Mouse (Mus musculus): ENCODE measurements at regions not wholly inside any gene's neighbourhood (a gene's known extent, or its start where the extent isn't known, plus 50 kb on each side); places are given as distances from the start of the nearest gene placed in this dataset.

DNA sequence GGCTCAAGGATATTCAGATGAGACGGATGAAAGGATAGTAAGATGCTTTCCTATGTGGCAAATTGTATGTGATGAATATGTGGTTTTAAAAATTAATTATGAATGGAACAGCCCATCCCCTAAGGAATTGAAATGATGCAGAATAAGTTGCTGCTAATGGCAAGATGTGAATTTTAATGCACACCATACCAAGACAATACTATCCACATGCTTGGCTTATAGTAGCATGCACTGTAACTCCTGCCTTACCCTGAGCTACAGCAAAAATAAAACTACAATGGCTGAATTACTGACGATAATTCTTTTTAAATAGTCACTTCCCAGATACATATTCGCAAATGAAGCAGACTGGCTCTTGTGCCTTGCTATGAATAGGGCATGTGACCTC lies 699.4 kb downstream of the 1700064H15Rik start:
- TF ChIP-seq POLR2A (IDR thresholded peaks at IDR 0.05; ENCODE audit: control insufficient read depth, extremely low read depth, insufficient read depth, low read length, poor library complexity): no peak
- no peak for TF ChIP-seq CTCF (IDR thresholded peaks at IDR 0.05; ENCODE audit: borderline replicate concordance, control insufficient read depth, extremely low read depth, insufficient read depth, low read length, poor library complexity)
- Histone ChIP-seq H3K4me1 (replicated peaks; ENCODE audit: control insufficient read depth, insufficient read depth, low read length) (no peaks in the 10 kb centered on the region), H3K27ac (ENCODE audit: control insufficient read depth, insufficient read depth, low read length) (no peak overlapping the region), H3K4me3 (ENCODE audit: control insufficient read depth, insufficient read depth, low read length) (no peak overlapping the region), H3K27me3 (ENCODE audit: control insufficient read depth, insufficient read depth, low read length) (no peaks in the 10 kb centered on the region), H3K36me3 (ENCODE audit: control insufficient read depth, insufficient read depth, low read length) (no peaks in the 10 kb centered on the region)
- 96% methylated on average over 3 of the region's 3 CpGs for WGBS
- DNase-seq: no peak

DNA sequence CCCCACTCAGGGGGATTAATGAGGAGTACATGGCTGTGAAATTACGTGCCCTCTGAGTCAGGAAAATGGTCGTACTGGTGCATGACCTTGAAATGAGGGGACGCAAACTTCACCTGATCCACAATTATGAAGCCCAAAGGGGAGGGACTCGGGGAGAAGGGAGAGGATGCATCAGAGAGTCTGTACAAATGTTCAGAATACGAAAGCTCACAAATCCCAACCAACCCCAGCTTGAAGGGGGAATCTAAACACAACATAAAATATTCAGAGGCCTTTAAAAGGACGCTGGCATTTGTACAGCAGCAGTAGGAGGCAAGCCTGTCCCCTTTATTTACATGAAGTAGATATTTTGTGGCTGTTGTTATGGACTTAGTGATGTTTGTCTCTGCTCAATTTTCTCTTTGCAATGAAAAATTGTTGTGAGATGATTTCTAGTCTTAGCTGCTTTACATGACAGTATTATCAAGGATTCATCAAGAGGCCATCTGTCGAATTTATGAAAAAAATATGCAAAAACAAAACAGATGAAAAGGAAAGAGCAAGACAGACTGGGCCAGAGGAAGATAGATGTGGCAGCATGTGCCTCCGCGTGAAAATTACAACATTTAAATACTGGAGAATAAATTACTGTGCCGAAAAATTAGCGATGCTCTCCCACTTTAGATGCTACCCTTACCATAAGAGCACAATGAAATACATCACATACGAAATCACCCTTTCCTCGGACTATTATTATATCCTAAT lies 695.3 kb downstream of the 1700064H15Rik start:
- Histone ChIP-seq H3K4me3 (ENCODE audit: control insufficient read depth, insufficient read depth, low read length) (no peak overlapping the region), H3K27ac (ENCODE audit: control insufficient read depth, insufficient read depth, low read length) (no peak overlapping the region), H3K4me1 (replicated peaks; ENCODE audit: control insufficient read depth, insufficient read depth, low read length) (no peaks in the 10 kb centered on the region), H3K27me3 (ENCODE audit: control insufficient read depth, insufficient read depth, low read length) (no peaks in the 10 kb centered on the region), H3K36me3 (ENCODE audit: control insufficient read depth, insufficient read depth, low read length) (no peaks in the 10 kb centered on the region)
- 86% methylated on average over 13 of the region's 13 CpGs for WGBS
- DNase-seq: no peak
- TF ChIP-seq POLR2A (IDR thresholded peaks at IDR 0.05; ENCODE audit: control insufficient read depth, extremely low read depth, insufficient read depth, low read length, poor library complexity) (no peak), CTCF (IDR thresholded peaks at IDR 0.05; ENCODE audit: borderline replicate concordance, control insufficient read depth, extremely low read depth, insufficient read depth, low read length, poor library complexity) (no peak)

DNA sequence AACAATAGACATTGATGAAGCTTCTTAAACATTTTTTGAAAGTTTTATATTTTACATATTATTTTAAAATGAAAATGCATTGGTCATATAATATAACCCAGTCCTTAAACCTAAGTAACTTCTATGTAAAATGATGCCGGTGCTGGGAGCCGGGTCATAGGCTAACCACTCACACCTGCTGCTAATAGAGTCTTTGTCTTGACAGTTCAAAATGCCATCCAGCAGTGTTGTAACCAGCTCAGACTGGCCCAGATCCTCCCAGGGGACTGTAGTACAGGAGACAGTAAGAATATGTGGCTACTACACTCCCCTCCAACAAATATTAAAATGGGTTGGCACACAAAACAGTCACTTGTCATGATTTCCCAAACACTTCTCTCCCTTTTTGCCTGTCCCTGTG lies 693.6 kb downstream of the 1700064H15Rik start:
- 96% methylated on average over 2 of the region's 2 CpGs for WGBS
- H3K27me3 ChIP-seq (ENCODE audit: control insufficient read depth, insufficient read depth, low read length): no peaks in the 10 kb centered on the region
- TF ChIP-seq POLR2A (IDR thresholded peaks at IDR 0.05; ENCODE audit: control insufficient read depth, extremely low read depth, insufficient read depth, low read length, poor library complexity): no peak
- TF ChIP-seq CTCF (IDR thresholded peaks at IDR 0.05; ENCODE audit: borderline replicate concordance, control insufficient read depth, extremely low read depth, insufficient read depth, low read length, poor library complexity): no peak
- no peaks in the 10 kb centered on the region for H3K4me1 ChIP-seq (replicated peaks; ENCODE audit: control insufficient read depth, insufficient read depth, low read length)
- no peaks in the 10 kb centered on the region for H3K36me3 ChIP-seq (ENCODE audit: control insufficient read depth, insufficient read depth, low read length)
- no peak for DNase-seq
- no peak overlapping the region for H3K4me3 ChIP-seq (ENCODE audit: control insufficient read depth, insufficient read depth, low read length)
- H3K27ac ChIP-seq (ENCODE audit: control insufficient read depth, insufficient read depth, low read length): no peak overlapping the region

DNA sequence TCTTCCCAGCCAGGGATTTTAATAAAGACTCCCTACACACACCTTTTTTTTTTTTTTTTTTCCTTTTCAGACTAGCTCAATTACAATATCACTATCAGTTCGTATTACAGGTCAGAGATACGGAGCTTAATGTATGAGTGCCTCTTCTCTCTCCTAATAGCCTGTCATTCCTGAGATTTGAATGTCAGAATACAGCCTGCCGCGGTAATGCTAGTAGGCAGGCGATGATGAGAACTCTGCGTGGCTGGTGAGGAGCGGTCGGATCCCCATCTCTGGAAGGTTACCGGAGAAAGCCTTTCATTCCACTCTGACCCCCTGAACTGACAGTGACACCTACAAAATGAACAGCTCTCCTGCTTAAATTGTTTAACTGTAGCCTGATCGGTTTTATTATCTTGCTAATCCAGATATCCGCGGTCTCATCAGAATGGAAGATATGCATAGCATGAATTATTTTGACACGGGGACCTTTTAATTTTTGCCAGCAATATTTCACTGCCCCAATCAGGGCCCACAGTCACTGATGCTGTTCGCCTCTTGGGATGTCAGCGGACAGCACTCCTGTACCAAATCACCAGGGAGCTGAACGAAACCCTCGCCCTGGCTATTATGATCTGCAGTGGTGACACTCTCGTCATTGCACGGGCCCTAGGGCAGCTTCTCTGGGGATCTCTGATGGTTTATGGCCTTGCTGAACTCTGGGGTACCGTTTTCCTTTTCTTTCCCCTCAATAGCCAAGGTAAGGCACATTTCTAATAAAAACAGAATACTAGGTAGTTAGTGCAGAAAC lies 690.9 kb downstream of the 1700064H15Rik start:
- Histone ChIP-seq H3K4me3 (ENCODE audit: control insufficient read depth, insufficient read depth, low read length) (no peak overlapping the region), H3K36me3 (ENCODE audit: control insufficient read depth, insufficient read depth, low read length) (no peaks in the 10 kb centered on the region), H3K4me1 (replicated peaks; ENCODE audit: control insufficient read depth, insufficient read depth, low read length) (no peaks in the 10 kb centered on the region), H3K27me3 (ENCODE audit: control insufficient read depth, insufficient read depth, low read length) (no peaks in the 10 kb centered on the region), H3K27ac (ENCODE audit: control insufficient read depth, insufficient read depth, low read length) (no peak overlapping the region)
- TF ChIP-seq POLR2A (IDR thresholded peaks at IDR 0.05; ENCODE audit: control insufficient read depth, extremely low read depth, insufficient read depth, low read length, poor library complexity) (no peak), CTCF (IDR thresholded peaks at IDR 0.05; ENCODE audit: borderline replicate concordance, control insufficient read depth, extremely low read depth, insufficient read depth, low read length, poor library complexity) (no peak)
- WGBS: 89% methylated on average over 20 of the region's 20 CpGs
- DNase-seq: no peak

DNA sequence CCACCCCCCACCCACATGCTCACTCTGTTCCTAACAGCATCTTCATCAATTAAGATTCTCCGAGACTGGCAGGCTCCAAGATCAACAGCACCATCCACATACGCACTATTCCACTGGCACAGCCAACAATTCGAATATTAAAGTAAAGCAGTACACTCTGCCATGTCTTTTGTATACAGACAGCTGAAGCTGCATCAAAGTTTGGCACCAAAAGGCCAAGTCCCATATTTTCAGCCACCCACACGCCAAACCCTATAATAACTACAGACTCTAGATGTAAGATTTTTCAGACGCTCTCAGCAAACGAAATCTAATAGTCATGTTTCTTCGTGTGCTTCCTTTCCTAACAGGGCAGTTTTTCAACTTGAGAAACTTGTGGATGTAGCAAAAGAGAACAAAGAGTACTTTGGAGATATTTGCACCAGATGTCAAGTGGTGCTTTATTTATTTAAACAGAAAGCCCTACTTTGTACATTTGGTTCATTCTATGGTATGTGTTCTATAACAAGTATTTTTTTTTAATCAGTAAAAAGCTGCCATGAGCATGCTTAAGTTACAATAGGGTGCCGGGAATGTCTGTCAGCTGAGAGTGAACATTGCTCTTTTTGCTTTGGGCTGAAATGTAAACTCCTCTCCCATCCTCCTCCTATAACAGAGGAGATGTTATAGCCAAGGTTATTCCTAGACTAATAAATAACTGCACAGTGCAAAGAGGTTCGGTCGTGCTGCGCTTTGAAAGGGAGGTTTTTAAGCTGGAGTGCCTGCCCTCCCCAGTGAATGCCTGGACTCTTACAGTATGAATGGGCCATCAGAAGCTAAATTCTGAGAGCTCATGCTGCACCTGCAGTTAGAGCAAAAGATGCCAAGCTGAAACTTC lies 686.9 kb downstream of the 1700064H15Rik start:
- Histone ChIP-seq H3K4me1 (replicated peaks; ENCODE audit: control insufficient read depth, insufficient read depth, low read length) (no peaks in the 10 kb centered on the region), H3K27ac (ENCODE audit: control insufficient read depth, insufficient read depth, low read length) (no peak overlapping the region), H3K4me3 (ENCODE audit: control insufficient read depth, insufficient read depth, low read length) (no peak overlapping the region), H3K36me3 (ENCODE audit: control insufficient read depth, insufficient read depth, low read length) (no peaks in the 10 kb centered on the region), H3K27me3 (ENCODE audit: control insufficient read depth, insufficient read depth, low read length) (no peaks in the 10 kb centered on the region)
- no peak for DNase-seq
- 91% methylated on average over 11 of the region's 11 CpGs for WGBS
- TF ChIP-seq POLR2A (IDR thresholded peaks at IDR 0.05; ENCODE audit: control insufficient read depth, extremely low read depth, insufficient read depth, low read length, poor library complexity): no peak
- no peak for TF ChIP-seq CTCF (IDR thresholded peaks at IDR 0.05; ENCODE audit: borderline replicate concordance, control insufficient read depth, extremely low read depth, insufficient read depth, low read length, poor library complexity)

DNA sequence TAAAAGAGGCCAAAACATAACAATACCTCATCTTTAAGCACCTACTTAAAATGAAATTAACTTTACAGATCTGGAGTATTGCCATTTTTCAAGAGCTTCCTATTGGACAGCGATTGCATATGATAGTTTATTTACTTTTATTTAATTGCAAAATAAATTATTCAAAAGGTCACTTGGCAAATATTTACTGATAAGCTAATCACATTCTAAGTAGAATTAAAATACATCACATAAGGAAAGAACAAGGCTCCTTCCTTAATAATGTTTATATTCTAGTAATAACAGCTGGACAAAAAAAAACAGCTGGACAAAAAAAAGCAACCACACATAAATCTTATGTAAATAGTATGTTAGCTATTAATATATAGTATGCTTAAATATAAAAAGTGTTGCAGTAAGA lies 668.1 kb downstream of the 1700064H15Rik start:
- whole genome bisulfite sequencing: 94% methylated on average over 1 of the region's 1 CpGs
- H3K27ac ChIP-seq (ENCODE audit: control insufficient read depth, insufficient read depth, low read length): no peak overlapping the region
- H3K4me1 ChIP-seq (replicated peaks; ENCODE audit: control insufficient read depth, insufficient read depth, low read length): no peaks in the 10 kb centered on the region
- no peaks in the 10 kb centered on the region for H3K27me3 ChIP-seq (ENCODE audit: control insufficient read depth, insufficient read depth, low read length)
- TF ChIP-seq POLR2A (IDR thresholded peaks at IDR 0.05; ENCODE audit: control insufficient read depth, extremely low read depth, insufficient read depth, low read length, poor library complexity): no peak
- TF ChIP-seq CTCF (IDR thresholded peaks at IDR 0.05; ENCODE audit: borderline replicate concordance, control insufficient read depth, extremely low read depth, insufficient read depth, low read length, poor library complexity): no peak
- H3K36me3 ChIP-seq (ENCODE audit: control insufficient read depth, insufficient read depth, low read length): no peaks in the 10 kb centered on the region
- no peak for DNase-seq
- H3K4me3 ChIP-seq (ENCODE audit: control insufficient read depth, insufficient read depth, low read length): no peak overlapping the region

Data from thymus, adult 2 months (tissue).